Mouse (Mus musculus) layer of hippocampus, adult 8-10 months (tissue): Measurements from ENCODE around the gene Ccdc158. TPM values are rescaled to one million over a fixed set of nuclear protein-coding genes. Genes with fewer than 3 reads are reported as not detected.

ENCODE experiments used
- DNase-seq, 2 experiments: peaks; one replicate each; pipeline ENCODE4 v3.0.0; 2022; ENCODE audit warnings: low spot score in 2 of 2
- total RNA-seq, 4 experiments: library from RNA; stranded (reverse); gene quantifications; 2 replicates each; pipeline ENCODE4 v1.2.4; 2022

Ccdc158 gene
- total RNA-seq, 4 experiments from 2014 or later: 0.45 to 0.87 (median 0.74) TPM

DNA sequence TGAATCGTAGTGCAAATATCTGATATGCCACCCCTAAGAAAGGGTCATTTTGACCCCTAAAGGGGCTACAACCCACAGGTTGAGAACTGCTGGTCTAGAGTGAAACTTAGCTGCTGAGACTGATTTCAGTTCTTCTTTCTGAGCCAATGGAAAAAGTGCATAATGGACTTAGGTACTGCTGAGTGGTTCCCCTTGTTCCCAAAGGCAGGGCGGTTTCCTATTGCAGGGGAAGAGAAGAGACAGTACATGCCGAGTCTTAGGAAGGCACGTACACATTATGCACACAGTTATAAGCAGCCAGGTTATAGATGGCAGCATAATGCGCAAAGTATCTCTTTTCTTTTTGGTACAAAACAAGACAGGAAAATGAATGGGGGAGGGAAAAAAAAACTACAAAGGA is 13.1 kb upstream of the Ccdc158 start:
- DNase-seq: no peak

- DNase-seq: no peak
Measured at GRCm38 (mm10) chr5:92684715-92685460, 9.8 kb upstream of the Ccdc158 start.

DNA sequence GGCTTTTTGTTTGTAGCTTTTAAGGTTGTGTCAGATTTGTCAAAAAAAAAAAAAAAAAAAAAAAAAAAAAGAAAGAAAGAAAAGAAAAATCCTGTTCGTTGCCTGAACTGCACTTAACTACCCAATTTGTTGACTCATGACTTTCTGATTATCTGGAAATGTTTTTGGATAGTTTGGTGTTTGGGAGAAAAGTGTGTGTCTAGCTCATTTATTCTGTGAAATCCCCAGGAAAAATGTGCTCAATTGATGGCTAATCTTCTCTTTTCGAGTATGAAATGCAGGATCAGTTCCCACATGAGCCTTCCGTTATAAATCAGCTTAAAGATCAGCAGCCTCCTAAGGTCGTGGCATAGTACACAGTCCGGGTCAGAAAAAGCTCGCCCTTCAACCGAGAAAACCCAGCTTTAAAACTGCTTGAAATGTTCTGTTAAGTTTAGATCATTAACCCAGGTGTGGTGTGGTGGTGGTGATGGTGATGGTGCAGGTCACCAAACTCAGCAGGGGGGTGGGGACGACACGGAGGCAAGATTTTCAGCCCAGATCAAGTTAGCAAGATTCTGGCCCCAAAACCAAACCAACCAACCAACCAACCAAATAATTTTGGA is 8.9 kb upstream of the Ccdc158 start:
- no peak for DNase-seq

- no peak for DNase-seq
Measured at GRCm38 (mm10) chr5:92683351-92683807, 8.3 kb upstream of the Ccdc158 start, which contains the start of gene Shroom3. TSS of gene Shroom3 (plus strand) at chr5:92683435.

- DNase-seq: no peak
Measured at GRCm38 (mm10) chr5:92682621-92683348, 7.7 kb upstream of the Ccdc158 start.

- no peak for DNase-seq
Measured at GRCm38 (mm10) chr5:92681861-92682260, 6.8 kb upstream of the Ccdc158 start.

GRCm38 (mm10) chr5:92679441-92679840 is 4.4 kb upstream of the Ccdc158 start:
- DNase-seq: no peak

DNA sequence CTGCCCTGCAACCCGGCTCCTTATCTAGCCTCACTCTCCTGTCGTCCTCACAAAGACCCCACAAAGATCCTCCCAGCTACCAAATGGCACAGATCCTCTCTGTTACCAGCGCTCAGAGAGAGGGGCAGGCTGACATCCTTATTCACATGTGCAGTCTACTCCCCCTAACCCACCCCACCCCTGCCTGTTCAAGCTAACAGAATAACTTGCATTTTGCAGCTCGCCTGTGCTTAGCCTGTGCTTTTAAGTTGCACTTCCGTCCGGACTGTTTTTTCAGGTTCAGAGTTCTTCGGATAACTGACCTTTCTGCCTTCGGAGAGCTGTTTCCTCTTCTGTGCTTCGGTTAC is 476 bp upstream of the Ccdc158 start:
- no peak for DNase-seq

DNA sequence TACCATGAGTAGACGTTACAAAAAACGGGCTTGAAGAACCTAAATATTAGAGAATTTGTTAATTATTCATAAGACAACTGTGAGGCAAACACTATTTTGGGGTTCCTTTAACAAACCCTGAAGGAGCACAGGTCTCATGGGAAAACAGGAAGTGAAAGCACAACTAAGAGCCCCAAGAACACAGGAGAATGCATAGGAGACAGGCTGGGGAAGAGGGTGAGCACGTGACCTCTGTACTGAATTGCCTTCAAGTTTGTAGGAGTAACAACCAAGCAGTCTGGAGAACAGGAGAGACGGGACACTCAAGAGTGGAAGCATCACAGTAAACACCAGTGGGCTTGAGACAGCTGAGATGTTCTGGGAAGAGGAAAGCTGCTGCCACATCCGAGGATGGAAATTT is 8.2 kb downstream of the Ccdc158 start:
- no peak for DNase-seq

DNA sequence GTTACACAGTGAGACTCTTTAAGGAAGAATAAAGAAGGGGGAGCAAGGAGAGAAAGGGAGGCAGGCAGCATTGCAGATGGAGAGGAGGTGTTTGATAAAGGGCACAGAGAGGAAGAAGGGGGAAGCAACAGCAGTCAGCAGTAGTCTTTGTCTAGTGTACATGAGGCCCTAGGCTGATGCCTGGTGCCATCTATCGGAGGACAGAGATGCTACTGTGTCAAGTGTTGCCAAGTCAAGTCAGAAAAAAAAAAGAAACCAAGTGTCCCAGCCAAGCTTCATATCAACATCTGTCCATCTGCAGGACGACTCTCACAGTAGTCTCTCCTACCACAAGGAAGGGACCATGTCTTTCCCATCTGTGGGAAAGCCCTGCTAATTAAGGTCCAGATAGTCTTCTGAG is 10.8 kb downstream of the Ccdc158 start:
- no peak for DNase-seq

DNA sequence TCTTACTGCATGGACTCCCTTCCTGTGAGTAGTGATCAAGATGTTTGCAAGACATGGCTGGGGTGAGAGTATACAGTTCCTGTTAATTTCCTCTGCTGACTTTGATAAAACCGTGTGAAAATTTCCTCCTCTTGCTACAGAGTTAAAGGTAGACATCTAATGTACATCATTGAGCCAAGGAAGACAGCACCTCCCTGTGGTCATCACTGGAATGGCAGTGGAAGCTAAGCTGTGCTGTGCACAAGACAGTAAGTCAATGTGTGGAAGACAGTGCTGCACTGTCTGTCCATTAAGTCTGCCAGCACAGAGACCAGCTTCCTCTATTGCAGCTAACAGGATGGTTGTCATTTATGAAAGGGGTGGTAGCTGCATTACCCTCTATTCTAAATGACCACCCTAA is 18.8 kb downstream of the Ccdc158 start:
- DNase-seq: peak; percentile 40 to 81

GRCm38 (mm10) chr5:92640861-92641260 is 34.2 kb downstream of the Ccdc158 start:
- DNase-seq: no peak

GRCm38 (mm10) chr5:92635891-92636290 is 39.2 kb downstream of the Ccdc158 start:
- DNase-seq: no peak

GRCm38 (mm10) chr5:92634916-92635315 is 40.2 kb downstream of the Ccdc158 start:
- no peak for DNase-seq

- no peak for DNase-seq
Measured at GRCm38 (mm10) chr5:92633526-92633925, 41.5 kb downstream of the Ccdc158 start.

DNA sequence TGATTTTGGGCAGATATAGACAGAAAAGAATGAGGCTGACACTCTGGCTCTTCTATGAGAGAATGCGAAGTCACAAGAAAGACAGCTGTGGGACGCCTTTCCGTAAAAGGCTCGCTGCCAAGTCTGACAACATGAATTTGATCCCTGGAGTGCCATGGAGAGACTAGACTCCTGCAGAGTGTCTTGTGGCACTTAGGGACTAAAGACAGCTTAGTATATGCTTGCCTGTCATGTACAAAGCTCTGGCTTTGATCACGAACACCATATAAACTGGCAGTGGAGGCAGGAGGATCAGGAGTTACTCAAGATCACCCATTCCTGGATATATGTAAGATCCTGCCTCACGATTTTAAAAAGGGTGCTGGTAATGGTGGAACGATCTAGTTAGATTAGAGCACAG is 47.2 kb downstream of the Ccdc158 start:
- no peak for DNase-seq

- no peak for DNase-seq
Measured at GRCm38 (mm10) chr5:92621883-92622282, 53.2 kb downstream of the Ccdc158 start.

- no peak for DNase-seq
Measured at GRCm38 (mm10) chr5:92612756-92613155, 62.3 kb downstream of the Ccdc158 start.

GRCm38 (mm10) chr5:92607492-92608229 is 67.4 kb downstream of the Ccdc158 start:
- no peak for DNase-seq

- DNase-seq: no peak
Measured at GRCm38 (mm10) chr5:92604452-92605247, 70.4 kb downstream of the Ccdc158 start.
